Mouse (Mus musculus) MEL (cell line): ENCODE data around the gene Morc2a. TPM values are rescaled to one million over a fixed set of nuclear protein-coding genes. Genes with fewer than 3 reads are reported as not detected.

Experiments
- DNase-seq: peaks from one replicate; pipeline ENCODE4 v3.0.0; 2011; ENCODE audit warnings: low read depth, low spot score
- H3K27ac ChIP-seq: 2 replicates; pipeline ENCODE4 v1.5.1; 2012; ENCODE audit warnings: low read depth, mild to moderate bottlenecking, control low read depth, low read length, moderate library complexity; ENCODE audit not compliant: control insufficient read depth
- H3K27me3 ChIP-seq, 2 experiments: fragments of 150-350 bp in 1 of 2; sonication (generic) in 1 of 2; 2 replicates each; pipeline ENCODE4 v1.6.1; 2012; ENCODE audit warnings: low read length in 2 of 2, mild to moderate bottlenecking in 2 of 2, improper control_type of control experiment in 1 of 2, moderate library complexity in 1 of 2; ENCODE audit not compliant: insufficient read depth in 2 of 2, control insufficient read depth in 1 of 2
- H3K36me3 ChIP-seq, 2 experiments: 2 replicates each; pipeline ENCODE4 v1.6.1; 2012 to 2014; ENCODE audit warnings: low read length in 2 of 2, improper control_type of control experiment in 1 of 2, inconsistent platforms in 1 of 2, mild to moderate bottlenecking in 1 of 2; ENCODE audit not compliant: insufficient read depth in 2 of 2, control insufficient read depth in 1 of 2
- H3K4me1 ChIP-seq, 2 experiments: fragments of 150-350 bp in 1 of 2; sonication (generic) in 1 of 2; 2 replicates each; pipeline ENCODE4 v1.6.1; 2012; ENCODE audit warnings: low read length in 2 of 2, improper control_type of control experiment in 1 of 2, mild to moderate bottlenecking in 1 of 2; ENCODE audit not compliant: insufficient read depth in 2 of 2, control insufficient read depth in 1 of 2
- H3K4me3 ChIP-seq, 2 experiments: fragments of 150-350 bp in 1 of 2; sonication (generic) in 1 of 2; 2 replicates each; pipeline ENCODE4 v1.5.1; 2012; ENCODE audit warnings: low read depth in 2 of 2, low read length in 2 of 2, mild to moderate bottlenecking in 2 of 2, moderate library complexity in 2 of 2, control low read depth in 1 of 2, improper control_type of control experiment in 1 of 2; ENCODE audit not compliant: control insufficient read depth in 1 of 2, insufficient read depth in 1 of 2
- H3K79me2 ChIP-seq: 2 replicates; pipeline ENCODE4 v1.6.1; 2012; ENCODE audit warnings: mild to moderate bottlenecking, low read length, moderate library complexity; ENCODE audit not compliant: control insufficient read depth, poor library complexity, insufficient read depth
- H3K9ac ChIP-seq: 2 replicates; pipeline ENCODE4 v1.6.1; 2012; ENCODE audit warnings: low read depth, mild to moderate bottlenecking, control low read depth, low read length, moderate library complexity; ENCODE audit not compliant: control insufficient read depth, poor library complexity, severe bottlenecking
- H3K9me3 ChIP-seq: fragments of 150-350 bp; sonication (generic); replicated peaks from 2 replicates; pipeline ENCODE4 v1.6.1; 2012; ENCODE audit warnings: mild to moderate bottlenecking, low read length, improper control_type of control experiment, moderate library complexity; ENCODE audit not compliant: insufficient read depth
- CHD1 ChIP-seq: IDR thresholded peaks from 2 replicates; pipeline ENCODE4 v1.6.1; 2012; ENCODE audit warnings: low read depth, mild to moderate bottlenecking, inconsistent platforms, low read length, improper control_type of control experiment
- CHD2 ChIP-seq: IDR thresholded peaks from 2 replicates; pipeline ENCODE4 v1.6.1; 2011; ENCODE audit warnings: low read length, improper control_type of control experiment
- CTCF ChIP-seq, 3 experiments: IDR thresholded peaks in 2 of 3; conservative IDR thresholded peaks in 1 of 3; 2 replicates each; pipeline ENCODE4 v1.5.1; 2011 to 2012; ENCODE audit warnings: low read length in 3 of 3, low read depth in 2 of 3, mild to moderate bottlenecking in 2 of 3, improper control_type of control experiment in 1 of 3, inconsistent platforms in 1 of 3, mixed read lengths in 1 of 3, moderate library complexity in 1 of 3; ENCODE audit not compliant: control insufficient read depth in 1 of 3, insufficient read depth in 1 of 3, poor library complexity in 1 of 3, severe bottlenecking in 1 of 3
- ELF1 ChIP-seq: IDR thresholded peaks from 2 replicates; pipeline ENCODE4 v1.6.1; 2014; ENCODE audit warnings: low read depth, mild to moderate bottlenecking, inconsistent platforms, low read length, improper control_type of control experiment, moderate library complexity
- EP300 ChIP-seq, 2 experiments: IDR thresholded peaks; 2 replicates each; pipeline ENCODE4 v1.6.1; 2011; ENCODE audit warnings: improper control_type of control experiment in 2 of 2, low read length in 2 of 2, low read depth in 1 of 2, mild to moderate bottlenecking in 1 of 2
- ETS1 ChIP-seq: IDR thresholded peaks from 2 replicates; pipeline ENCODE4 v1.6.1; 2012; ENCODE audit warnings: low read depth, mild to moderate bottlenecking, inconsistent platforms, low read length, improper control_type of control experiment, moderate library complexity
- GATA1 ChIP-seq: IDR thresholded peaks from 2 replicates; pipeline ENCODE4 v1.6.1; 2011; ENCODE audit warnings: low read depth, low read length, improper control_type of control experiment
- MAFK ChIP-seq: IDR thresholded peaks from 2 replicates; pipeline ENCODE4 v1.6.1; 2011; ENCODE audit warnings: low read depth, mild to moderate bottlenecking, low read length, improper control_type of control experiment, borderline replicate concordance
- MAX ChIP-seq: IDR thresholded peaks from 2 replicates; pipeline ENCODE4 v1.6.1; 2011; ENCODE audit warnings: low read length, improper control_type of control experiment
- MAZ ChIP-seq: IDR thresholded peaks from 2 replicates; pipeline ENCODE4 v1.6.1; 2012; ENCODE audit warnings: low read depth, mild to moderate bottlenecking, inconsistent platforms, low read length, improper control_type of control experiment
- MYC ChIP-seq: IDR thresholded peaks from 2 replicates; pipeline ENCODE4 v1.6.1; 2011; ENCODE audit warnings: low read depth, mild to moderate bottlenecking, low read length, improper control_type of control experiment, moderate library complexity
- POLR2A ChIP-seq, 2 experiments: IDR thresholded peaks; 2 replicates each; pipeline ENCODE4 v1.6.1; 2011 to 2012; ENCODE audit warnings: low read length in 2 of 2, mild to moderate bottlenecking in 2 of 2, control low read depth in 1 of 2, improper control_type of control experiment in 1 of 2, low read depth in 1 of 2, moderate library complexity in 1 of 2; ENCODE audit not compliant: control insufficient read depth in 1 of 2, insufficient read depth in 1 of 2, poor library complexity in 1 of 2
- POLR2AphosphoS5 ChIP-seq: IDR thresholded peaks from 2 replicates; pipeline ENCODE4 v1.6.1; 2012; ENCODE audit warnings: low read depth, borderline replicate concordance, mild to moderate bottlenecking, inconsistent platforms, low read length, moderate library complexity, mixed read lengths
- RCOR1 ChIP-seq: IDR thresholded peaks from 2 replicates; pipeline ENCODE4 v1.6.1; 2012; ENCODE audit warnings: low read depth, mild to moderate bottlenecking, inconsistent platforms, low read length, improper control_type of control experiment
- TAL1 ChIP-seq: IDR thresholded peaks from 2 replicates; pipeline ENCODE4 v1.6.1; 2012; ENCODE audit warnings: mild to moderate bottlenecking, inconsistent platforms, low read length, moderate library complexity, mixed read lengths
- TCF12 ChIP-seq: IDR thresholded peaks from 2 replicates; pipeline ENCODE4 v1.6.1; 2014; ENCODE audit warnings: low read depth, mild to moderate bottlenecking, inconsistent platforms, low read length, improper control_type of control experiment, moderate library complexity
- UBTF ChIP-seq: IDR thresholded peaks from 2 replicates; pipeline ENCODE4 v1.6.1; 2012; ENCODE audit warnings: low read depth, mild to moderate bottlenecking, inconsistent platforms, low read length, improper control_type of control experiment, moderate library complexity, borderline replicate concordance; ENCODE audit not compliant: insufficient read depth
- USF1 ChIP-seq: IDR thresholded peaks from 2 replicates; pipeline ENCODE4 v1.6.1; 2014; ENCODE audit warnings: low read depth, mild to moderate bottlenecking, inconsistent platforms, low read length, improper control_type of control experiment, moderate library complexity
- ZC3H11A ChIP-seq: IDR thresholded peaks from 2 replicates; pipeline ENCODE4 v1.6.1; 2012; ENCODE audit warnings: low read depth, mild to moderate bottlenecking, inconsistent platforms, low read length, improper control_type of control experiment
- ZMIZ1 ChIP-seq: IDR thresholded peaks from 2 replicates; pipeline ENCODE4 v1.6.1; 2012; ENCODE audit warnings: low read depth, mild to moderate bottlenecking, inconsistent platforms, low read length, improper control_type of control experiment, moderate library complexity
- ZNF384 ChIP-seq: IDR thresholded peaks from 2 replicates; pipeline ENCODE4 v1.6.1; 2012; ENCODE audit warnings: low read depth, mild to moderate bottlenecking, inconsistent platforms, low read length, improper control_type of control experiment
- polyA plus RNA-seq, 2 experiments: library from polyadenylated mRNA; stranded (reverse) in 1 of 2; unstranded in 1 of 2; fragments of >175 nt in 1 of 2; fragments of >200 nt in 1 of 2; gene quantifications; 2 replicates each; pipeline versions ENCODE4 v1.2.1 to v1.2.4; 2012; ENCODE audit warnings: low replicate concordance in 2 of 2, low read depth in 1 of 2; ENCODE audit not compliant: insufficient read length in 2 of 2, insufficient read depth in 1 of 2, missing spikeins in 1 of 2
- total RNA-seq: library from RNA; depleted of rRNA; stranded (reverse); fragments of 300-350 nt; gene quantifications from 2 replicates; pipeline ENCODE4 v1.2.3, GENCODE M21; 2012

Morc2a gene
- total and polyA plus RNA-seq, 3 experiments: 14.7 to 25.6 (median 23.4) TPM

GRCm38 (mm10) chr11:3724726-3725125 lies 75.7 kb downstream of the Morc2a start:
- H3K4me3 ChIP-seq: no peak overlapping the region
- no peaks in the 10 kb centered on the region for H3K79me2 ChIP-seq
- H3K4me1 ChIP-seq: no peaks in the 10 kb centered on the region
- no peak for DNase-seq
- no peak overlapping the region for H3K9ac ChIP-seq
- H3K27me3 ChIP-seq: peaks cover 0 to 2% of the 10 kb centered on the region in 2 experiments; a peak in 2 of 4 replicates
- no peaks in the 10 kb centered on the region for H3K36me3 ChIP-seq
- H3K27ac ChIP-seq: no peak overlapping the region
- no peaks in the 10 kb centered on the region for H3K9me3 ChIP-seq
- no peak for TF ChIP-seq TAL1
- no peak for TF ChIP-seq TCF12
- TF ChIP-seq ZC3H11A: no peak
- TF ChIP-seq CHD1: no peak
- TF ChIP-seq CHD2: no peak
- no peak for TF ChIP-seq MAFK
- TF ChIP-seq USF1: no peak
- no peak for TF ChIP-seq MAX
- no peak for TF ChIP-seq POLR2AphosphoS5
- TF ChIP-seq MYC: no peak
- no peak for TF ChIP-seq CTCF (IDR thresholded peaks at IDR 0.05 in 2 of 3, conservative IDR thresholded peaks at IDR 0.05 in 1 of 3; ENCODE audit: control insufficient read depth in 1 of 3, insufficient read depth in 1 of 3, low read depth in 2 of 3, low read length in 3 of 3, poor library complexity in 1 of 3, severe bottlenecking in 1 of 3)

DNA sequence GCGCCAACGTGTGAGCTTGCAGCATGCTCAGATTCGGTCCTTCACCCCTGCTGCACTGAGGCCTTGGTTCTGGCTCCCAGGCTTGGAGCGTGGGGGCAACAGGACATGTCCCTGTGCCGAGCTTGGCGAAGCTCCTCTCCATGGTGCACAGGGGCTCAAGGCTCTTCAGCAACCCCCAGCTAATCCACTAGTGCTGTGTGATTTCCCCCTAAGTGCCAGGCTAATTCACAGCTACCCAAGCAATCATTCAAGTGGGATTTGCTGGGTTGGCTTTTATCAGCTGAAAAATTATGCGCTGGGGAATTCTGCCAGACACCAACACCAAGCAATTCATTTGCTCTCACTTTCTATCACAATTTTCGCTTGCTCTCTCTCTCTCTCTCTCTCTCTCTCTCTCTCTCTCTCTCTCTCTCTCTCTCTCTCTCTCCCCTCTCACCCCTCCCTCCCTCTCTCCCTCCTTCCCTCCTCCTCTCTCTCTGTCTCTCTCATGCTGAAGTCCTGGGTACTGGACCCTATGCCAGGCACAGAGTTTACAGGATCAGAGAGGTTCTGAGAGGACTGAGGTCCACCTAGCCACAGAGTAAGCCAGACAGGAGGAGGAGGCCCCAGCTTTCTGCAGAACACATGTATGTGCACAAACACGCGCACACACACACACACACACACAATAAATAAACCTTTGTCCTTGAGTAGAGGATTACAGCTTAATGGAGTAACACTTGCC lies 76.5 kb downstream of the Morc2a start:
- Histone ChIP-seq H3K27ac (no peak overlapping the region), H3K27me3 (peaks cover 0 to 2% of the 10 kb centered on the region in 2 experiments; a peak in 2 of 4 replicates)
- no peak for DNase-seq

More for the DNA sequence above, 76.5 kb downstream of the Morc2a start:
- Histone ChIP-seq H3K9me3 (no peaks in the 10 kb centered on the region), H3K79me2 (no peaks in the 10 kb centered on the region), H3K9ac (no peak overlapping the region)
- TF ChIP-seq EP300 (IDR thresholded peaks at IDR 0.05; ENCODE audit: low read depth in 1 of 2, low read length in 2 of 2): no peak
- no peak for TF ChIP-seq UBTF
- TF ChIP-seq POLR2A (IDR thresholded peaks at IDR 0.05; ENCODE audit: control insufficient read depth in 1 of 2, insufficient read depth in 1 of 2, low read depth in 1 of 2, low read length in 2 of 2, poor library complexity in 1 of 2): no peak
- no peak for TF ChIP-seq CHD2
- TF ChIP-seq ZMIZ1: no peak
- TF ChIP-seq USF1: no peak
- no peak for TF ChIP-seq ETS1
- no peak for TF ChIP-seq MAZ
- no peak for TF ChIP-seq GATA1
- no peak for TF ChIP-seq POLR2AphosphoS5
- TF ChIP-seq ZNF384: no peak
- no peak for TF ChIP-seq TCF12
- TF ChIP-seq MAFK: no peak
- TF ChIP-seq RCOR1: no peak
- no peak for TF ChIP-seq ELF1
- TF ChIP-seq, all 39 proteins: peak for 0
- no peaks in the 10 kb centered on the region for H3K4me1 ChIP-seq
- no peak overlapping the region for H3K4me3 ChIP-seq
- no peaks in the 10 kb centered on the region for H3K36me3 ChIP-seq
